Mouse (Mus musculus): Measurements from ENCODE around the gene Gnl1.
"Not testable (repeated sequence)": the region's sequence is repeated elsewhere in the genome, so short reads cannot be mapped to it uniquely, and the experiment has no call there.

Gnl1 gene

DNA sequence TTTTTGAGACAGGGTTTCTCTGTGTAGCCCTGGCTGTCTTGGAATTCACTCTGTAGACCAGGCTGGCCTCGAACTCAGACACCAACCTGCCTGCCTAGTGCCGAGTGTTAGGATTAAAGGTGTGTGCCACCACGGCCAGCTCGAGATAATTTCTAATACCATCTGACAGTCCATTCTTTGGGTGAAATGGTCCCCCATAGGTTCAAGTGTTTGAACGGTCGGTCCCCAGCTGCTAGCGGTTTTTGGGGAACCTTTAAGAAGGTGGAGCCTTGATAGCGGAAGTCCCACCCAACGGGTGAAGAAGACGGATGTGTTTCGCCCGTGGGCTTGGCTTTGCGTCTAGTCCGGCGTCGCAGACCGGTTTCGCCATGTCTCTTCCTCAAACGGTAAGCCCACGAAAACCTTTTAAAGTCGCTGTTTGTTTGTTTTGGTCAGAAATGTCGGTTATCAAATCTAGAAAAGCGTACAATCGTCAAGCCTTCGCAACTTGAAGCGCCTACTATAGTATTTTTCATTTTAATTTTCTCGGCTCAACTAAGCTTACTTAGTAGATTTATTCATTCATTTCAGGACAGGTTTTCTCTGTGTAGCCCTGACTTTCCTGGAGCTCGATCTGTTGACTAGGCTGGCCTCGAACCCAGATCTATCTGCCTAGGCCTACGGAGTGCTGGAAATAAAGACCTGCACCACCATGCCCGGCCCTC is 14.7 kb downstream of the Gnl1 start:
- peak; percentile 91 for DNase-seq (ENCODE audit: low read depth)

DNA sequence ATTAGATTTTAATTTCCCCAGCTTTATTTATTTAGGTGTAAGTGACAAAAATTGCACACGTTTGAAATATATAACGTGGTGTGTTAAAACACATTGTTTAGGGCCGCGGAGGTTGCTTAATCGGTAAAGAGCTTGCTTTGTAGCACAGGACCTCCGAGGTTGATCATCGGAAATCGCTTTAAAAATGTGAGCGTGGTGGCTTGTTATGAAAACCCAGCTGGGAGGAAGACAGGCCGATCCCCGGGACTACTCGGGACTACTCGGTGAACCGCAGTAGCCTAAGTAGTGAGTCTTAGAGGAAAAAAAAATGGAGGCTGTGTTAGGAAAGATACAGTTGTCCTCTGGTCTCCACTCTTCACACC is 15.2 kb downstream of the Gnl1 start:
- DNase-seq (ENCODE audit: low read depth): peak; percentile 54

DNA sequence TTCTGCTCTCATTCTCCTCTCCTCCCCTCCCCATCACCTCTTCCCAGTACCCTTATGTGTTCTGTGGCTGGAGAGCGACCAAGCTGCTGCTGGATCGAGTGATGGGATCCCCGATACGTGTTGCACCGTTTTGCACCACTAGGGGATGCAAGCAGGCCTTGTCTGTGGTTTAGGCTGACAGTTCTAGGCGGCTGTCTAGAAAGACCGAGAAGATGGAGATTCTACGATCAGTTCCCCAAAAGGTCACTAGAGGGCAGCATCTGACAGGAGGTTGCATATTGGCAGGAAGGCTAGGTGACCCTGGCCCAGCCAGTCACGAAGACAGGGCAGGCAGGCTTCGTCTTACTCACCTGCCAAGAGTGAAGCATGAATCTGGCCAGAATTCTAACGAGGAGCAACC is 17.3 kb downstream of the Gnl1 start:
- peak; percentile 99 for DNase-seq (ENCODE audit: low read depth)

DNA sequence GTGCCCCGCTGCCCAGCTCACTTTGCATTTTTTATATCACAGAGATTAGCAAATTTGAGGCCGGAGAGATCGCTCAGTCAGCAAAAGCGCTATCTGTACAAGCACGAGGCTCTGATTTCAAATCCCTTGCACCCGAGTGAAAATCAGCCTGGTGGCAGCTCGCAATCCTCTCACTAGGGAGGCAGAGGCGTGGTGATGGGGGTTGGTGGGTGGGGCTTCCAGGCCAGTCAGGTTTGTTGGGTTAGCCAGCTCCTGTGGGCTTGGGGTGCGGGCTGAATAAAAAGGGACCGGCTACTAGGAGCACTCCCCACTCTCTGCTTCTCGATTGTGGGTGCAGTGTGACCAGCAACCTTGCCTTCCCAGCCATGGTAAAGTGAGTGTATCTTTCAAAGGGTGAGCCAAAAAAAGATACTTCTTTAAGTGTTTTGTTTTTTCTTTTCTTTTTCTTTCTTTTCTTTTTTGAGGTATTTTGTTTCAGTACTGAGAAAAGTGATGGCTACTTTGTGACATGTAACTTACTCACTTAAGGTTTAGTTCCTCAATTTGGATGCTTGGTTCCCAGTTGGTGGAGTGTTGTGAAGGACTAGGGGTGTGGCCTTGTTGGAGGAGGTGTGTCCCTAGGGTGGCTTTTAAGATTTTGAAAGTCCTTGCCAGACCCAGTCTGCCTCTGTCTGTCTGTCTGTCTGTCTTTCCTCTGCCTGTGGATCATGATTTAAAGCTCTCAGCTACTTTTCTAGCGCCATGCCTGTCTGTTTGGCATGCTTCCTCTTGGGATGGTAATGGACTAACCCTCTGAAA is 18.3 kb downstream of the Gnl1 start:
- DNase-seq (ENCODE audit: low read depth): peak; percentile 87

DNA sequence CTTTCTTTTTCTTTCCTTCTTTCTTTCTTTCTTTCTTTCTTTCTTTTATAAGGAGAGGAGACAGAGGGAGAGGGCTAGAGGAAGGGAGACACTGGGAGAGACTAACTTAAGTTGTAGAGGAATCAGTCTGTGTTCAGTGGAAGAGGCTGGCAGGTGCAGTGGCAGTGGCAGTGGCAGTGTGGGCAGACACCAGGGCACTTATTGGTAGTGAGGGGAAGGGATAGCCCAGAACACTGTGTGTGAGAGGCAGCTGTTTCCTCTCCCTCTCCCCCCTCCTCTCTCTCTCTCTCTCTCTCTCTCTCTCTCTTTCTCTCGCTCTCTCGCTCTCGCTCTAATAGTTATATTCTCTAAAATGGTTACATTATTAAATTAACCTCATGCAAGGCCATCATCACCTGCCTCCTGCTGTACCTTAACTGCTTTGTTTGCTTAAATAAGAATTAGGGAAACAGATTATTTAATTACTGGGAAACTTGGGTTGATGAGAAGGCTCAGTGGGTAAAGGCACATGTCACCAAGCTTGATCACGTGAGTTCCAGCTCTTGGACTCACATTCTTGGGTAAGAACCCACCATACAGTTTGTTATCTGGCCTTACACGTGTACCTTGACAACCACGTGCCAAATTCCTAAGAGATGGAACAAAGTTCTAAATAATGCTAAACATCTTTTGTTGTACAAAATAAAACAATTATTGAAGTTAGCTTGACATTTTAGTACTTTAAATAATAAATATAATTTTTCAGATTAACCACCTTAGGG is 19.1 kb downstream of the Gnl1 start:
- DNase-seq (ENCODE audit: low read depth): peak; percentile 65

DNA sequence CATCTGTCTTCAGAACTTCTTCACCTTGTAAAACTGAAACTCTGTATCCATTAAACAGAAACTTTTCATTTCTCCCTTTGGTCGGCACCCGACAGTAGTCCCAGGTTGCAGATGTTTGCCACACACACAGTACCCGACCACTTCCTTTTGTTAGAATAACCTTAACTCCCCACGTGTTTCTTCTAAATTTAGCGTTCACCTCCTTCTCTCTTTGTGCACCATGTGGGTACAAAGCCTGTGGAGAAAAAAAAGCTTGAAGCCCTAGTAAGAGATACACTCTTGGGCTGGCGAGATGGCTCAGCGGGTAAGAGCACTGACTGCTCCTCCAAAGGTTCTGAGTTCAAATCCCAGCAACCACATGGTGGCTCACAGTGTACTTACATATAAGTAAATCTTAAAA is 19.7 kb downstream of the Gnl1 start:
- peak; percentile 84 for DNase-seq (ENCODE audit: low read depth)

DNA sequence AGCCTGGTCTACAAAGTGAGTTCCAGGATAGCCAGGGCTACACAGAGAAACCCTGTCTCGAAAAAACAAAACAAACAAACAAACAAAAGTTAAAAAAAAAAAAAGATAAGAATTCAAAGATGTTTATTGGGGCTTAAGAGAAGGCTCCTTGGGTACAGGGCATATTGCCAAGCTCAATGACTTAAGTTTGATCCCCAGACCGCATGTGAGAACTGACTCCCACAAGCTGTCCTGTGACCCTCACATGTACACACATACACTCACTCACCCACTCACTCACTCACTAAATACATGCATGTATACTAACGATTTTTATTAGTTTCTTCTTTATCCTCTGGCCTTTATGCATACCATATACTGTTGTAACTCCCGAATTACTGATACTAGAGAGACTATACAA is 20.7 kb downstream of the Gnl1 start:
- peak; percentile 39 for DNase-seq (ENCODE audit: low read depth)

DNA sequence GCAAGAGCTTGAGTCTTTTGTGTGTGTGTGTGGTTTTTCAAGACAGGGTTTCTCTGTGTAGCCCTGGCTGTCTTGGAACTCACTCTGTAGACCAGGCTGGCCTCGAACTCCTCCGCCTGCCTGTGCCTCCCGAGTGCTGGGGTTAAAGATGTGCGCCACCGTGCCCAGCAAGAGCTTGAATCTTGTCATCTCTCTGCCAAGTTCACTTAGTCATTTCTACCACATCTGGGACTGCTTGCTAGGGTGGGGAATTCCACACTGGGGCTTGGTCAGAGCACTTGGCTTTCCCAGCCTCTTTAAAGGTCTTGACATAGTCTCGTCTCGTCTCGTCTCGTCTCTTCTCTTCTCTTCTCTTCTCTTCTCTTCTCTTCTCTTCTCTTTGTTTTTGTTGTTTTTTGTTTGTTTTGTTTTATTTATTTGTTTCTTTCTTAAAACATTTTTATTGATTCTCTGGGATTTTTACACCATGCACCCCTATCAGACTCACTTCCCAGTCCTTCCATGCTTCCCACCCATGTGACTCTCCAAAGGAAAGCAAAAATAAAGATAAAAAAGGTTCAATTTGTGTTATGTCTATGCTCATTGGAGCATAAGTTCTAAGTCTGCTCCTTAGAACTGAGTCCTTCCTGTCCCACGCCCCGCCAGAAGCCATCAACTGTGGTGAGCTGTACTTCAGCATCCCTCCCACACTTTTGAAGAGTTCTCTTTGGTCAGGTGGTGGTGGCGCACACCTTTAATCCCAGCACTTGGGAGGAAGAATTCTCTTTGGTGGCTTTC is 21.7 kb downstream of the Gnl1 start:
- peak; percentile 87 for DNase-seq (ENCODE audit: low read depth)

DNA sequence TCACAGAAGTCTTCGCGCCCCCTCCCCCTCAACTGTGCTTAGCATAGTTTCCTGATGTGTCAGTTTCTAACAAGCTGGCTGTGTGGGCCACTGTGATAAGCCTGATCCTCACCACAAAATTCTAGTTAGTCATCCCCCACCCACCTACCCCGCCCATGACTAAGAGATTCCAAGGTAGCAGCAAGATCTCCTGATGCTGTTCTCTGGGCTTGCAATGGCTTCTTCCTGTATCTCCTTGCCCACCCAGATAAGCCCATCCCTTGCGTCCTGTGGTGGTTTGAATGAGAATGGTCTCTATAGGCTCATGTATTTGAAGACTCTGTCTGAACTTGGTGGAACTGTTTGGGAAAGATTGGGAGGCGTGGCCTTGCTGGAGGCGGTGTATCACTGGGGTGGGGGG is 22.3 kb downstream of the Gnl1 start:
- peak; percentile 82 for DNase-seq (ENCODE audit: low read depth)

DNA sequence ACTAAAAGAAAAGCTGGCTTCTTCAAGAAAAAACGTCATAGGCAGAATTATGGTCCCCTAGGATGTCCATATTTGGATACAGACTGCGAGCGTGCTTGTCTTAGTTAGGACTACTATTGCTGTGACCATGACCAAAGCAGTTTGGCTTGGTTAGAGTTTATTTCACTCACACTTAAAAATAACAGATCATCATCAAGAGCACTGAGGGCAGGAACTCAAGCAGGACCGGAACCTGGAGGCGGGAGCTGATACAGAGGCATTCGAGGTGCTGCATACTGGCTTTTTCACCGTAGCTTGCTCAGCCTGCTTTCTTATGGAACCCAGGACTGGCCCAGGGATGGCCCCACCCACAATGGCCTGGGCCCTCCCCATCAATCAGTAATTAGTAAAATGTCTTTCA is 23.7 kb downstream of the Gnl1 start:
- DNase-seq (ENCODE audit: low read depth): peak; percentile 65

DNA sequence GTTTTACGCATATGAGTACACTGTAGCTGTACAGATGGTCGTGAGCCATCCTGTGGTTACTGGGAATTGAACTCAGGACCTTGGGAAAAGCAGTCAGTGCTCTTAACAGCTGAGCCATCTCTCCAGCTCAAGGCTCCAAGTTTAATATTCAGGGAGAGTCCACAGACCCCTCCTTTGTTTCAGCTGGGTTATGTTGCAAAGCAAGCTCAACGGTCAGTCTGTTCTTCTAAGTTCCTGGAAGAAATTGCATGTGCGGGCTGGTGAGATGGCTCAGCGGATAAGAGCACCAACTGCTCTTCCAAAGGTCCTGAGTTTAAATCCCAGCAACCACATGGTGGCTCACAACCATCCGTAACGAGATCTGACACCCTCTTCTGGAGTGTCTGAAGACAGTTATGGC is 24.8 kb downstream of the Gnl1 start:
- not testable (repeated sequence) for DNase-seq (ENCODE audit: low read depth)

DNA sequence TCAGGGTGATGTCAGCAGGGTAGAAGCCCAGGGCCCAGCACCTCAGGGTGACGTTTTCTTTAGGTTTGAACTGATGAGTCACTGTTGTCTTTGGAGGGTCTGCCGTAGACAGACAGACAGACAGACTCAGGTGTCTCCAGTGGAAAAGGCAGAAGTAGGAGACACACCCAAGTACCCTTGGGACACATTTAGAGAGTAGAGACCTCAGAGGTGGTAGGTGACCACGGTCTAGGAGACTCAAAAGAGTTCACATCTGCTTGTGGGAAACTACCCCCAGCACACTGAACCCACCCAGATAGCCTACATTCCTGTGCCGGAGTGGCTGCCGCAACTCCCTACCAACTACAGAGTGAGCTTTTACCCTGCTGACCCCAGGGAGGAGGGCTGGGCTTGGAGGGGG is 35.3 kb downstream of the Gnl1 start:
- DNase-seq (ENCODE audit: low read depth): no peak

DNA sequence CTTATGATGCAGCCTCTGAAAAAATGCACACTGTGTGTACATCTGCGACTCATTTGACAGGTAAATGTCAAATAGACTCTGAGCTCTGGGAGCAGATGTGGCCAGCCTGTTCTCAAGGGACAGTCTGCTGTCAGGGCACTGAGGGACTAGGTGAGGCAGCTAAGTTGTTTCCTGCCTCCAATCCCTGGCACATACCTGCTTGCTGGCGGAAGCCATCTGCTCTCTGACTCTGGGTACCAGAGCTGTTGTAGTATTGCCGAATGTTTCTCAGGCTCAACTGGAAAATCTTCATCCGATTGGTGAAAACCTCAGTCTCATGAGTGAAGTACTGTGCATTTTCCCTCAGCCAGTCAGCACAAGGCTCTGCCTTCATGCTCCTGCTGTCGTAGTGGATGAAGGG is 37.4 kb downstream of the Gnl1 start:
- no peak for DNase-seq (ENCODE audit: low read depth)

DNA sequence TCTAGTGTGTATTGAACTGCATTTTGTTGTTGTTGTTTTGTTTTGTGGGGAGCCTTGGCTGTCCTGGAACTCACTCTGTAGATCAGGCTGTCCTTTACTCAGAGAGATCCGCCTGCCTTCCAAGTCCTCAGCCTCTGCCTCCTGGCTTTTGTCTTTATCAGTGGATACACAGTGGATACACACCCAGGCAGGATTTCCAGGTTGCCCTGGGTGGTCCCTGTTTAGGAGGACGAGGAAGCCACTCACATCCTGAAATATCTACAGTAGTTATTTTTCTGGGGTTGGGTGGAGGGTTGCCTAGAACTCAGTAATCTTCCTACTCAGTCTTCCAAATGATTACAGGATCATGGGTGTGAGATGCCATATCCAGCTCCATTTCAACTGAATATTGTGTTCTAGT is 39.3 kb downstream of the Gnl1 start:
- DNase-seq (ENCODE audit: low read depth): no peak

DNA sequence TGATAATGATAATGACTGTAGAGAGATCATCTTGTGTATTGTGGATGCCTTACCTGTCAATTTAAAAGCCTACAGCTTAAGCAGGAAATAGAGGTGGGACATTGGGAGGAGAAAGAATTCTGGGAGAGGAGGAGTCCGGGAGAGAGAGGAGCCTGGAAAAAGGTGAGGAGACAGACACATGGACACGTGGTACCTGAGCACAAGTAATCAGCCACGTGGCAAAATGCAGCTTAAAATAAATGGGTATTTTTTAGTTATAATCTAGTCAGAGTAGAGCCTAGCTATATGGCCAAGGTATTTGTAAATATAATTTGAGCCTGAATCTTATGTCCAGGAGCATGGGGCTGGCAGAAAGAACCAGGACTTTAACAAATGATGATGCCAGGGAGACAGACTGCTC is 39.9 kb downstream of the Gnl1 start:
- DNase-seq (ENCODE audit: low read depth): no peak

DNA sequence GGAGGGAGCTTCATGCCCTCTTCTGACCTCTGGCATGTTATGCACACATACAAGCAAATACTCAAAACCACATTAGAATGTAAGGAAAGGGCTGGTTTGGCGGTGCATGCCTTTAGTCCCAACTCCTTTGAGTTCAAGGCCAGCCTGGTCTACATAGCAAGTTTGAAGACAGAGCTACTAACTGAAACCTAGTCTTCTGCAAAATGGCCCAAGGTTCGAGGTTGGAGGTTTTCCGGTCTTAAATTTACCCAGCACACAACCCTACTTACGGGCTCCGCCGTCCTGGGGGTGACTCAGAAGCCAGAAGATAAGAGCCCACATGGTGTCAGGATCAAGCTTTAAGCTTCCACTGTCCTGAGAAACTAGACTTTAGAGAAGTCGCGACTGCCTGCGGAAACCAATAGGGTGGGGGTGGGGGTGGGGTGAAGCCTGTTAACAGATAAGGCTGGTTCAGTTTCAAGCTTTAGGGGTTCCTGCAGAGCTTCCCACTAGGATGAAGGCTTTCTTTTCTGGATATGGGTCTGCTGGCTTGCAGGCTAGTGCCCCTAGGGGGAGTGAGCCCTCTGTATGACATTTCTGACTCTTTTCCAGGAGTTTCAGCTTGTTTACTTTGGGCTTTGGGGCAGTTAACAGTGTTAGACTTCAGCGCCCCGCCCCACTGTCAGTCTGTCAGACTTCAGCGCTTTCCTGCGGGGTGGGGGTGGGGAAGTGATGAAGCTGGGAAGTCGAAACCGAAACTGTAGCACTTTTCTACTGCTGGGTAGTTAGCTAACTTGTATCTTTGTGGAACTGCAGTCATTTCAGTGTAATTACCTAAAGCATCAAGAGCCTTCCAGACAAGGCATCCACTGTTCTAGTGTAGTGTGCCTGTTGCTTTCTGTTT is 40.8 kb downstream of the Gnl1 start, which contains the start of gene H2-T24:
Gene H2-T24, minus strand, starts transcription at position 370 of the 883 bp plus-strand sequence.
- peak; percentile 97 for DNase-seq (ENCODE audit: low read depth)

DNA sequence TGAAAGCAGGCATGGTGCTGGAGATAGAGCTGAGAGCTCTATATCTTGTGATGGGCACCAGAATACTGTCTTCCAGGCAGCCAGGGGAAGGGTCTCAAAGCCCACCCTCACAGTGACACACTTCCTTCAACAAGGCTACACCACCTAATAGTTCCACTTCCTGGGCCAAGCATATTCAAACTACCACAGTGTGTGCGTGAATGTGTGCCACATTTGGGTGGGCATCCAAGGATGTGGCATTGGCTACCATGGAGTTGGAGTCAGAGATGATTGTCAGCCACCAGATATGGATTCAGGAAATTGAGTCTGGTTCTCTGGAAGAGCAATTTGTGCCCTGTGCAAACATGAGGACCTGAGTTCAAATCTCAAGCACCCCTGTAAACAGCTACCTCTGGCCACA is 41.7 kb downstream of the Gnl1 start:
- no peak for DNase-seq (ENCODE audit: low read depth)

DNA sequence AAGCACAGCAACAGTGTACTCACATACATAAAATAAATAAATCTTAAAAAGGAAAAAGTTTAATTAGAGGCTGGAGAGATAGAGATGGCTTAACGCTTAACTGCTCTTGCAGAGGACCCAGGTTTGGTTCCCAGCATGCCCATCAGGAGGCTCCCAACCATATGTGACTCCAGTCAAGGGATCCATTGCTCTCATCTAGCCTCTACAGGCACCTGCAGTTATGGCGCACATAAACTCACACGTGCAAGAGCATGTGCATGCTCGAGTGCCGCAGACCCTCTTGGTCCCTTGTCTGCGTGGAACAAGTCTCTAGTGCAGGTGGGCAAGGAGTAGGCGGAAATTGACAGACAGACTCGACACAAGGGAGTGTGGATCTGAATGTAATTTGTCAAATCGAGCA is 42.4 kb downstream of the Gnl1 start:
- DNase-seq (ENCODE audit: low read depth): peak; percentile 16

DNA sequence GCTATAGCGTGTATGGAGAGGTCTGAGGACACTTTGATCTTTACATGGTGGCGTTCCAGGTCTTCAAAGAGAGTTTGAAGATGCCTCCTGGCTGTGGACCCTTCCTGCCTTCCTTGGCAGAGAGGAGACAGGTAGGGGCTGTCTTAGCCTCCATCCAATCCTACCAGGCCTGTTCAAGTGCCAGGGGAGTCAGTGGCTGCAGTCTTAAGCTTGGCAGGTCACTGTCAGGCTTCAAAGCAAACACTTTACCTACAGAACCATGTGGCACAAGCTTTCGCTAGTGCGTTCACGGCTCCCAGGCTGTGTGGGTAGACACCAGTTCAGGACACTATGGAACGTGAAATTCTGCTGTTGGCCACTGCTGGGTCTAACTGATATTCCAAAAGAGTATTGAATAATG is 43.3 kb downstream of the Gnl1 start:
- DNase-seq (ENCODE audit: low read depth): peak; percentile 36

DNA sequence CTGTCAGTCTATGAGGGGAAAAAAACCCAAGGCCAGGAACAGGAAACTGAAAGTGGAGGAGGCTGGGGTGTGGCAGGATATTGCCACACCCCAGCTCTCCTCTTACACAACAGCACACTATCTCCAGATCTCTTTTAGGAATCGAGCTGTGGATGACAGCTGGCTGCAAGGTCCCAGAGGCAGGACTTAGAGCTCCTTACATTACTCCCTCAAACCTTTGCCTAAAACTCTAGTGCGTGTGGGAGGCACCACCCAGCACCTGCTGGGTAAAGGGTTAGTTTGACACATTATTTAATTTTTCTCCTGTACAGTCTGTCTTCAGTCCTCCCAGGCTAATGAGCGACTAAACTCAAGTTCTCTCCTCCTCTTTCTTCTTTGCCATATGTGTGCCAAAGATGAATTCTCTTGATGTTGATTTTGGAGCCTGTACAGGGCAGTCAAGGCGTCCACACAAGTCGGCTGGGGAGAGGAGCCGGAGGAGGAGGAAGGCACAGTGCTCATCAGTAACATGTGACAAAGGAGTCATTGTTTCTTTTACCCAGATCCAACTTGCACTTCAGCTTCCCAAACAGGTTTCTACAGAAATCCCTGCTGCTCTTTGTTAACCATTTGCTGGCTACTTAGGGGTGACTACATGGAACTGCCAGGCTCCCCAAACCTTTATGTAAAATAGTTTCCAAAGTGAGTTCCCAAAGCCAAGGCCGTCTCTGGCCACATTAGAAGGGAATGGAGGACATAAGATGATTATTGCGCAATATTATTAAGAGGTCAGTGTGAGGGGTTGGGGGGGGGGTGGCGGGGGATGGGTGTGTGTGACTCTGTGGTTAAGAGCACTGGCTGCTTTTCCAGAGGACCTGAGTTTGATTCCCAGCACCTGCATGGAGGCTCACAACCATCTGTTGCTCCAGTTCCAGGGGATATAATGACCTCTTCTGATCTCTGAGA is 44.3 kb downstream of the Gnl1 start:
- DNase-seq (ENCODE audit: low read depth): peak; percentile 80
